Mouse (Mus musculus) skeletal muscle tissue, adult 2 months (tissue): Measurements from ENCODE around the gene Ccdc169.

ENCODE experiments used
- DNase-seq: peaks from one replicate; pipeline ENCODE4 v3.0.0-alpha.2; 2012; ENCODE audit warnings: low read depth, low spot score

Ccdc169 gene

DNA sequence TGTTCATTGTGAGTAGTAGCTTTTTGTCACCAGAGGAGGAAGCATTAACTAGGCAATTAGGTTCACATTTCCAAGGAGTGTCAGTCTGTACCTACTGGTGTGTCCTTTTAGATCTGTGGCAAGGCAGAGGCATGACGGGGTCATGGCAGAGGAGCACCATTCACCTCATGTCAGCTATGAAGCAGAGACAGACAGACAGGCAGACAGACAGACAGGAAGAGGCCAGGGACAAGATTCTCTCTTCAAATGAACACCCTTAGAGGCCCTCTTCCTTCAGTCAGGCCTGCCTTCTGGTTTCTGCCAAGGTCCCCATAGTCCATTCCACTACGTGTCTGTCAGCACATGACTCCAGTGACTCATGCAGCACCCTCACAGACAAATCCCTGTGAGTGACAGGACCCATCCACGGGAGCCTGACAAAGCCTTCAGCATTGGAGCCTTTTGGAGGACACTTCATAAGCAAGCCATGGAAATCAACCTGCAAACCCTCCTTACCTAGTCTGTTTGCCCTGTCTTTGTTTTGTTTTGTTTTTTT lies 14.7 kb upstream of the Ccdc169 start:
- DNase-seq: no peak

DNA sequence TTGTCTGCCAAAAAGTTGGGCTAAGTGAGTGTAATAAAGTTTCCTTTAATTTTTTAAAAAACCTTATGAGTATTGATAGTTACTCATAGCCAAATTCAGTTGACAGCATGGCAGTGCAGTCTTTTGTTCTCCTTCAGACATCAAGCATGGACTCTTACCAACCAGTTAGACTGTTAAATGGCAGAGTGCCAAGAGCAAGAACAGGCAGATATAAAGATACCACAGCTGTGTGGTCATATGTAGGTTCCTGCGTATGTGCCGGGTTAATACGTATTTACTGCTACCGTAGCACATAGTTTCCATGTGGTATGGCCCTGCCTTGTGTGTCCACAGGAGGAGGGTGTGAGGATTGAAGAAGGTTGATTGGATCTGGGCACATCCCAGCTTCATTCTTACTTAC lies 14.1 kb upstream of the Ccdc169 start:
- no peak for DNase-seq

- no peak for DNase-seq
Observed at GRCm38 (mm10) chr3:55129181-55129692, 7.9 kb upstream of the Ccdc169 start.

GRCm38 (mm10) chr3:55131576-55132233 lies 5.4 kb upstream of the Ccdc169 start:
- no peak for DNase-seq

GRCm38 (mm10) chr3:55139837-55140236 lies 2.7 kb downstream of the Ccdc169 start:
- DNase-seq: no peak

- no peak for DNase-seq
Observed at GRCm38 (mm10) chr3:55141401-55141800, 4.3 kb downstream of the Ccdc169 start.

GRCm38 (mm10) chr3:55144916-55145315 lies 7.8 kb downstream of the Ccdc169 start:
- no peak for DNase-seq

GRCm38 (mm10) chr3:55146441-55146840 lies 9.3 kb downstream of the Ccdc169 start:
- no peak for DNase-seq

- no peak for DNase-seq
Observed at GRCm38 (mm10) chr3:55147156-55147555, 10.0 kb downstream of the Ccdc169 start.

GRCm38 (mm10) chr3:55148091-55148490 lies 11.0 kb downstream of the Ccdc169 start:
- no peak for DNase-seq

- peak; percentile 13 for DNase-seq
Observed at GRCm38 (mm10) chr3:55151656-55152433, 14.7 kb downstream of the Ccdc169 start.

GRCm38 (mm10) chr3:55152673-55153334 lies 15.7 kb downstream of the Ccdc169 start:
- peak; percentile 20 for DNase-seq

DNA sequence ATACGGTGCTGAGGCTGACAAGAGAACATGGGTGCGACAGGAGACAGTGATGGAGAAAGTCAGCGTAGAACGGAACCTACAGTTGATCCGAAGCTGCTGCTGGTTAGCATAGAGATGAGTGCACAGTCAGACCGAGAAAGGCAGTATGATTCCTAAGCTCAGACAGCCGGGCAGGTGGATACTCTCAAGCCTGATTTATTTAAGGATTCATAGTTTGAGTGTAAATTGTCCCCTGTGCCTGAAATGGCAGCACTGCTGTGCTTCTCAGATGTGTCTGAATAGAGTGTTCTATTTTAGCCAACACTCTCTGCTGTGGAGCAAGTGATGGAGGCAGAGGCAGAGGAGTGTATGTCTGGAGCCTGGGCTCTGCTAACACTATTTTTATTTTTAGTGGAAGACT lies 17.0 kb downstream of the Ccdc169 start:
- no peak for DNase-seq

GRCm38 (mm10) chr3:55157413-55157812 lies 20.3 kb downstream of the Ccdc169 start:
- no peak for DNase-seq

DNA sequence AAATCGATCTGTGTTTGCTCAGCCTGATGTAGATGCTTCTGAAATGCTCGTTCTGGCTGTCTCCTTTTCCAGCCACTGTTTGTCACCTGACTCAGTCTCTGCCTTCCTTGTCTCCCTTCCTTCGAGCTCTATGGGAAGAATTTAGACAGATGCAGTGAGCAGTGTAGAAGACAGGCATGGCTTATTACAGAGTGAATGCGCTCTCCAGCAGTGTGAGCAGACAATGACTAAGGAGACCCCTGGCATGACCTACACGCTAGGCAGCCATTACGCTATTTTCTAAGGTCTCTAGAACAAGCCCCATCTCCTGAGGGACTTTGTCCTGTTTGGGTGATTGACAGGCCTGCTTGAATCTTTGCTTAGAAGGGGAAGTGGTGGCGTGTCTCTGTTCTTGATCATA lies 24.0 kb downstream of the Ccdc169 start:
- DNase-seq: no peak

- DNase-seq: no peak
Observed at GRCm38 (mm10) chr3:55163510-55163909, 26.4 kb downstream of the Ccdc169 start.

DNA sequence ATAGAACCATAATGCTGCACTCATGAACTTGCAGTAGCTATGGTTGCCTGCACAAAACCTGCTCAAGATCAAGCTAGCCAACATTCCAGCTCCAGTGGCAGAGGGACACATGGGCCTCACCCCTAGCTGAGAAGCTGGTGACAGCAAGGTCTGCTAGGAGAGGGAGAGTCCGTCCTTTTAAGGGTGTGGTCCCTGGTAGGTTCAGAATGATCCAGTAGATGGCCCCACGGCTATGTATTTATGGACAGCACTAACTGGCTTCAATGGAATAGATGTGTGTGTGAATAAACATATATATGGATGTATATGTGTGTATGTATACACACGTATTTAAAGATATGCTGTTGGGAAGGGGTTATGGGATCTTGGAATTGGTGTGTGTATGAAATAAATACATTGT lies 35.3 kb downstream of the Ccdc169 start:
- DNase-seq: no peak

- DNase-seq: no peak
Observed at GRCm38 (mm10) chr3:55177271-55177670, 40.1 kb downstream of the Ccdc169 start.

- DNase-seq: no peak
Observed at GRCm38 (mm10) chr3:55181766-55182165, 44.6 kb downstream of the Ccdc169 start, which contains the start of gene Sohlh2. Gene Sohlh2 (plus strand): TSS chr3:55182028.

GRCm38 (mm10) chr3:55191668-55192067 lies 54.5 kb downstream of the Ccdc169 start:
- DNase-seq: peak; percentile 4

- DNase-seq: no peak
Observed at GRCm38 (mm10) chr3:55193351-55193750, 56.2 kb downstream of the Ccdc169 start.

DNA sequence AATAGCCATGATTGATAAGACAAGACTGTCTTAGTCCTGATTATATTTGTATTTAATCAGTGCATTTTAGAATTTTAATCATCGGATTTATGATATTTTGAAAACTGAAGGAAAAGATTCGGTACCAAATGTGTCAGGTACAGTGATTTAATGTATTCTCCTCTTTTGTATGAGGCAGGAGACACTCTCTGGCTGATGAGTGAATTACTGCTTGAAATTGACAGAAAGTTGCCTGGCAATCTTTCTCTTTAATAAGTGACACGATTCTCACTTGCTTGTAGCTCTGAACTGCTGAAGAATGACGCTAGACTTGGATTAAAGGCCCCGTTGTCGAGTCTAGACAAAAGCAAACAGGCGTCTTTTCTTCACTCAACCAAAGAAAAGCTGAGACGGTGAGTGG lies 57.7 kb downstream of the Ccdc169 start:
- DNase-seq: no peak
